Mouse (Mus musculus) spleen, postnatal 0 days (tissue): ENCODE data around the gene Tnfrsf8. TPM values are rescaled to one million over a fixed set of nuclear protein-coding genes. Genes with fewer than 3 reads are reported as not detected.

Experiments
- polyA plus RNA-seq: library from polyadenylated mRNA; unstranded; fragments of >200 nt; fragmentation: Nextera tagmentation; extraction: Ambion mirVana; gene quantifications from 2 replicates; pipeline ENCODE4 v1.2.1, GENCODE M21; 2015

The Tnfrsf8 gene
- polyA plus RNA-seq: 0.13 and 0.18 TPM in 2 replicates

GRCm38 (mm10) chr4:145314836-145315467 is at the start of gene Tnfrsf8:
TSS of gene Tnfrsf8 (minus strand) at chr4:145315164.

DNA sequence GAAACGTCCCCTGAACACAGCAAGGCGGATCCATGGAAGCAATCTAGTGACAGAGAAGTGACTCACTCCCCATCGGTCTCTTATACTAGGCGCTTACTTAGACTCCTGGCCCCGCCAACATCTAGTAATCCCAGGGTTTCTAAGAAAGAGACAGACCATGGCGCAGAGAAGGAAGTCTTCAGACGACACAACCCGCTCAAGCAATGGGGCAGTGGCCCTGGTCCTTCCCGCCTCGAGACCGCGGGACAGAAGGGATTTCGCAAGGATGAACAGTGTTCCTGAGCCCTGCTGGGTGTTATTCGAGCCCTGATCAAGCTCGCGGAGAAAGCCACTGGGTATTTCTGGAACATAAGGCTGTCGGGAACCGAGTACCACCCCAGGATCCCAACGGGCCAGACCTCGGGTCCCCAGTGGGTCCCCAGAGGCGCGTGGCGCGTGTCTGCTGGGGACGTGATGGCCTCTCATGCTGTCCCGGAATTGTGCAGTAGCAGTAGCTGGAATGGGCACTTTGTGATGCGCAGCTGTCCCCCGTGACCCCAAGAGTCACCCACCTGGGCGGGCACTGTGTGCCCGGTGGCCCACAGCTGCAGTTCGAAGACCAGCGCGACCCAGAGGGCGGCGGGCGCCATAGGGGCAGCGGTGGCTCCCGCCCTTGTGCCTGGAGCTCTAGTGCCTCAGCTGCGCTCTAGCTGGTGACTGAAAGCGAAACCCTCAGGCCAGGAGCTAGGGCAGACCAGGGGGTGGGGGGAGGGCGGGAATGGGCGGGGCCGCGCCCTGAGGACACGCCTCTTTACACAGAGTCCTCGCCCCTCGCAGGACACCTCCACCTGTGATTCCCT is 68.6 kb downstream of the Tnfrsf8 start, which contains the start of gene Tnfrsf1b:
Tnfrsf1b (minus strand) TSS at position 698 of the 839 bp plus-strand sequence.

Other genes with a start within 250 kb of the Tnfrsf8 start
- gene Vps13d, start 120.2 kb downstream of the Tnfrsf8 start, polyA plus RNA-seq: 9.0 and 10.0 TPM in 2 replicates
- gene Tnfrsf1b, start 68.3 kb downstream of the Tnfrsf8 start, polyA plus RNA-seq: 8.8 and 10.9 TPM in 2 replicates
- 0.06 TPM in 1 of 2 replicates, not detected in the other for gene Zfp990, start 195.6 kb upstream of the Tnfrsf8 start, polyA plus RNA-seq